Mouse (Mus musculus): ENCODE results near the gene Tctn1. TPM values are rescaled to one million over a fixed set of nuclear protein-coding genes. Genes with fewer than 3 reads are reported as not detected.

The Tctn1 gene
- polyA plus RNA-seq, 1 experiment from 2014 or later: 6.0 TPM

DNA sequence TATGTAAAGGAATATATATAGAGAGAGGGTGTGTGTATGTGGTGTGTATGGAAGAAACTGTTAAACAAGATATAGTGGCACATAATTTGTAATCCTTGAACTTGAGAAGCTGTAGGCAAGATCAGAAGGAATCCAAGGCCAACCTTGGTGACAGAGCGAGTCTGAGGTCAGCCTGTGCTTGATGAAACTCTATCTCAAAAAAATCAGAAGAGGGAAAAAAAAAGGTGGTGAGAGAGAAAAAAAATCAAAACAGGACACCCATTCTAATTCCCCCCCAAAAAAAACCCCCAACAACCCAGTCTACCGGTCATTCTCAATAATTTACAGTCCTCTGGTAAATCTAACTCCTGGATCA, 19.5 kb upstream of the Tctn1 start:
- Histone ChIP-seq H3K36me3 (peaks cover 21% of the 10 kb centered on the region), H3K4me3 (peak overlapping the region; percentile 89), H3K27me3 (ENCODE audit: insufficient read depth, poor library complexity, severe bottlenecking) (0 out of 2 replicates have a peak, but pooled peaks cover 10% of the 10 kb centered on the region), H3K9me3 (no peaks in the 10 kb centered on the region), H3K4me1 (replicated peaks) (peaks cover 24% of the 10 kb centered on the region), H3K27ac (peak overlapping the region; percentile 94; the same call in 1 of the 2 replicates)
- no peak for DNase-seq (ENCODE audit: low spot score)
- WGBS: 24% methylated on average over 2 of the region's 2 CpGs

DNA sequence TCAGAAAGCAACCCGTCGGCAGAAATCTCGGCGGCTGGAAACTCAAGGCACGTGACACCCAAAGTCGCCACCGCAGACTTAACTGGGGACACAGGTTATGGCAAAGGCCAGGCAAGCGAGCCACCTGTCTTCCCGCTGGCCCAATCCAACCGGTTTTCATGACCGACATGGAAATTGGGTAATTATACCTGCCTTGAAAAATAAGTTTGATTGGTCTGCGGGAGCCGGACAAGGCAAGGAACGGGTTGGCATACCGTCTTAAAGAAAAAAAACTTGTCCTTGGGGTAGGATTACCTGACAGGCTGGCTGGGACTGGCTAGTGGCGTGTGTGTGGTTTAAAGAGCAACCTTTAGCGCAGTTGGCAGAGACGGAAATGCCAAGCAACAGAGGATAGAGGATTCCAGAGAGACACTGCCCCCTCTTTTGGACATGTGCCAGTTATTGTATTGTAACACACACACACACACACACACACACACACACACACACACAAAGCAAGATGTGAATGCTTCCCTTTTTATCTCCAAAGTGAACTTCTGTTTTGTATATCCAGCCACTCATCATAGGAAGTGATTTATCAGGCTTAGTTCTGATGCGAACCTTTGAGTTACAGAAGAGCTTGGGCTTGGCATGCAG, 16.7 kb upstream of the Tctn1 start:
- H3K27ac ChIP-seq: no peak overlapping the region
- H3K4me1 ChIP-seq (replicated peaks): peaks cover 25% of the 10 kb centered on the region
- DNase-seq (ENCODE audit: low spot score): no peak

DNA sequence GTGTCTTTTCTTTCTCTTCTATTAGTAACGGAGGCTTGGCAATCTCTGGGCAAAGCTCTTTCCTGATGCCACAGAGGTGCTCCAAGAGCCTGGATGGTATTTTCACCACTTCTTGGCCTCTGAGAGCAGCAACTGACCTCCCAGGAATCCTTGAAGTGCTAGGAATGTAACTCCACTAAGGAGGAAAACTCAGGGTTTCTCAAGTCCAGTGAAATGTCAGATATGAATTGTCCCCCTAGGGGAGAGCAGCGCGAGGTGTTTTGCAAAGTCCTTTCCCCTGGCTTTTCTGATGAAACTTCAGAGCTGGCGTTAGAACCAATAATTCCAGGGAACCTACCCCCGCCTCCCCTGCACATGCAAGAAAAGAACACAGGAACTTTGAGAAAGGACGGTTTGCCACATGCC, 16.2 kb upstream of the Tctn1 start:
- Histone ChIP-seq H3K27ac (no peak overlapping the region), H3K4me3 (no peak overlapping the region), H3K27me3 (ENCODE audit: insufficient read depth, poor library complexity, severe bottlenecking) (0 out of 2 replicates have a peak, but pooled peaks cover 10% of the 10 kb centered on the region)

More for the DNA sequence above, 16.7 kb upstream of the Tctn1 start:
- Histone ChIP-seq H3K36me3 (no peaks in the 10 kb centered on the region), H3K27me3 (ENCODE audit: insufficient read depth, poor library complexity, severe bottlenecking) (0 out of 2 replicates have a peak, but pooled peaks cover 10% of the 10 kb centered on the region), H3K9me3 (no peaks in the 10 kb centered on the region), H3K4me3 (no peak overlapping the region)
- WGBS: 42% methylated on average over 19 of the region's 19 CpGs

DNA sequence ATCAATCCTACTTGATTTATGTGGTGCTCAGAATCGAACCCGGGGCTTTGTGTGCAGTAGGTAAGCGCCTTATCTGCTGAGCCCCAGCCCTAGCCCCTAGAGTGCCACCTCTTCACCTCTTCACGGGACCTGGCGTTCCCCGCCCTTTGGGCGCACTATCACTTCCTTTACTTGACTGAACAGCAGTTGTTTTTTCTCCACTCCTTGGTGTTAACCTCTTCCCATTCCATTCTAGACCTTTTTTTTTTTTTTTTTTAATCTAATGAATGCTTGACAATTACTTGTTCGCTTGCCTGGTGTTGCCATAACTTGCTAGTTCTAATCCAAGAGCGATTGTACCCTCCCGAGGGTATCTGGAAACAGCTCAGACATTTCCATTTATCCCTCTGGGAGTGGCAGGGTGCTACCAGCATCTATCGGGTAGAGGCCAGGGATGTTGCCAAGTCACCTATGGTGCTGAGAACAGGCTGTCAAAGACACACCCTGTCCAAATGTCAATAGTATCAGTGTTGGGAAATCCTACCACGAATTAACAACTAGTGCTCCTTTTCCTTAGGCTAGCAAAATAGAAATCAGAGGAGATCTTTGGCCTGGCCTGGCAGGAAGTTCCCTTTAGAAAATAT, 15.7 kb upstream of the Tctn1 start:
- 82% methylated on average over 12 of the region's 12 CpGs for WGBS
- Histone ChIP-seq H3K27ac (no peak overlapping the region), H3K9me3 (no peaks in the 10 kb centered on the region), H3K4me1 (replicated peaks) (peaks cover 17% of the 10 kb centered on the region), H3K27me3 (ENCODE audit: insufficient read depth, poor library complexity, severe bottlenecking) (0 out of 2 replicates have a peak, but pooled peaks cover 10% of the 10 kb centered on the region), H3K4me3 (no peak overlapping the region), H3K36me3 (no peaks in the 10 kb centered on the region)
- no peak for DNase-seq (ENCODE audit: low spot score)

More for the DNA sequence above, 16.2 kb upstream of the Tctn1 start:
- DNase-seq (ENCODE audit: low spot score): no peak
- no peaks in the 10 kb centered on the region for H3K9me3 ChIP-seq
- H3K36me3 ChIP-seq: no peaks in the 10 kb centered on the region
- H3K4me1 ChIP-seq (replicated peaks): peaks cover 20% of the 10 kb centered on the region
- WGBS: 52% methylated on average over 6 of the region's 6 CpGs

DNA sequence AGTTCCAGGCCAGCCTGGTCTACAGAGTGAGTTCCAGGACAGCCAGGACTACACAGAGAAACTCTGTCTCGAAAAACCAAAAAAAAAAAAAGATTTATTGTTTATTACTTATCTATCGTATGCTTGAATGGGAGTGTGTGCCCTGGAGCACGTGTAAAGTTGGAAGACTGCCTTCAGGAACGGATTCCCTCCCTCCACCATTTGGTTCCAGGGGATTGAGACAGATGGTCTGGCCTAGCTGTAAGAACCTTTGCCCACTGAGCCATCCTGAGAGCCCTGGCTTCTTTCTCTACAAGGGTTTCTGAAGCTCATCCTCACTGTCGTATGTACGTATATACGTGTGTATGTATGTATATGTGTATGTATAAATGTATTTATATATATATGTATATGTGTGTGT, 14.7 kb upstream of the Tctn1 start:
- Histone ChIP-seq H3K4me1 (replicated peaks) (peaks cover 20% of the 10 kb centered on the region), H3K27ac (no peak overlapping the region), H3K36me3 (no peaks in the 10 kb centered on the region), H3K27me3 (ENCODE audit: insufficient read depth, poor library complexity, severe bottlenecking) (0 out of 2 replicates have a peak, but pooled peaks cover 10% of the 10 kb centered on the region), H3K9me3 (no peaks in the 10 kb centered on the region), H3K4me3 (no peak overlapping the region)
- DNase-seq (ENCODE audit: low spot score): no peak
- WGBS: 85% methylated on average over 7 of the region's 7 CpGs

DNA sequence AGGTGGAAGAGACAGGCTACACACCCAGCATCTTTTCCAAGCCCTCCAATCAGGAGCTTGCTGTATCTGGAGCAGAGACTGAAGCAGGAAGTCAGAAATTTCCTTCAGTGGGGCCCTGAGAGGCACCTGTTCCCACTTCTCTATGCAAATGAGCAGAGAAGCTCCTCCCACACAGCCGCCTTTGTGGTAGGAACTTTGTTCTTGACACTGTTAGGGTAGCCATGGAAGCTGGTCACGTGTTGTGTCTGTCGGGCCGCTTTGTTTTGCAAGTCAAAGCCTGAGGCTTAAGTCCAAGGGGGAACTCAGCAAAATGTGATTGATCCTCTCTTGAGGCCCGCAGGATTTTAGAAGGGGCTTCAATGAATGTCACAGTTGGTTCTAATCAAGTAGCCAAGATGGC, 10.5 kb upstream of the Tctn1 start:
- Histone ChIP-seq H3K27ac (peak overlapping the region; percentile 2), H3K4me3 (no peak overlapping the region), H3K9me3 (no peaks in the 10 kb centered on the region), H3K36me3 (no peaks in the 10 kb centered on the region), H3K4me1 (replicated peaks) (peaks cover 13% of the 10 kb centered on the region), H3K27me3 (ENCODE audit: insufficient read depth, poor library complexity, severe bottlenecking) (no peaks in the 10 kb centered on the region)
- WGBS: 23% methylated on average over 5 of the region's 5 CpGs
- peak; percentile 31 for DNase-seq (ENCODE audit: low spot score)

DNA sequence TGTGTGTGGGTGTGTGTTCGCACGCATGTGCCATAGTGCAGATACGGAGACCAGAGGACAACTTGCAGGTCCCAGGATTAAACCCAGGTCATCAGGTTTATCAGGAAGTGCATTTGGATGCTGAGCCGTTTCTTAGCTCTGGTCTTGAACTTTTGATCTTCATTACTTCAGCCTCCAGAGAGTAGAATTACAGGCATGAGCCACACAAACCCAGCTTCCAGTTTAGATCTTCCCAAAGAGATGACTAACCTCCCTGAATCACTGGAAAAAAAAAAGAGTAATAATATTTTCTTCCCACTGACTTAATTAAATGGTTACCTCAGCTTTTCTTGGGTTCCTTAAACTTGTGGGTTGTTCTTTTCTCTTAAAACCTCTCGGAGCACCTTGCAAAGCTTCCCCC, 8.6 kb upstream of the Tctn1 start:
- Histone ChIP-seq H3K27me3 (ENCODE audit: insufficient read depth, poor library complexity, severe bottlenecking) (no peaks in the 10 kb centered on the region), H3K4me1 (replicated peaks) (peaks cover 13% of the 10 kb centered on the region), H3K9me3 (no peaks in the 10 kb centered on the region), H3K4me3 (no peak overlapping the region), H3K36me3 (no peaks in the 10 kb centered on the region), H3K27ac (no peak overlapping the region)
- WGBS: 85% methylated on average over 5 of the region's 5 CpGs
- DNase-seq (ENCODE audit: low spot score): no peak

DNA sequence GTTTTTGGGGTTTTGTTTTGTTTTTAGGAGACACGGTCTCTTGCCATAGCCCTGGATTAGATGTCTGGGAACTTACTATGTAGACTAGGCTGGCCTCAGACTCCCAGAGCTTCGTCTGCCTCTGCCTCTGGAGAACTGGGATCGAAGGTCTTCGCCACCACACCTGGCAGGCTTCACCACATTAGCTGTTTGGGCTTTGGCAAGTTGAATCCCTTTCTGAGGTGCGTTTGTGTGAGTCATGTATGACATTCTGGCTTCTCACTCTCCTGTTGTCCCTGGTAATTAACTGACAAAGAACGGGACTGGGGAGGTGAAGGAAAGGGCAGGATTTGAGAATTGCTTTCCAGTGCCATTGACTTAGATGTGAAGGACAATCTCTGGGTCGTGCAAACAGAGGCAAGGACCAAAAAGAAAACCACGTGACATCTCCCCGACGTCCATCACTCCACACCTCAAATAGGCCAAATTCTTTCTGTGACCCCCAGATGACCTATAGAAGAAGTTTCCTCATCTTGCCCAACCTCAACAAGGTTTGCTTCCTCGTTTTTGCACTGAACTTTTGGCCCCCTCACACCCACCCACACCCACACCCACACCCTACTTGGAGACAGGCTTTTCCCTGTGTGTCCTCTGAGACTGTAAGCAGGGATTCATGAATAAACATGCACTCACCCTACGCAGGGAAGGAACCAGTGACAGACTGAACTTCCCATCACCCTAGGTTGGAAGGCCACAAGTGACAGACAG, 4.8 kb upstream of the Tctn1 start:
- no peak overlapping the region for H3K27ac ChIP-seq
- WGBS: 73% methylated on average over 12 of the region's 12 CpGs
- no peak for DNase-seq (ENCODE audit: low spot score)

DNA sequence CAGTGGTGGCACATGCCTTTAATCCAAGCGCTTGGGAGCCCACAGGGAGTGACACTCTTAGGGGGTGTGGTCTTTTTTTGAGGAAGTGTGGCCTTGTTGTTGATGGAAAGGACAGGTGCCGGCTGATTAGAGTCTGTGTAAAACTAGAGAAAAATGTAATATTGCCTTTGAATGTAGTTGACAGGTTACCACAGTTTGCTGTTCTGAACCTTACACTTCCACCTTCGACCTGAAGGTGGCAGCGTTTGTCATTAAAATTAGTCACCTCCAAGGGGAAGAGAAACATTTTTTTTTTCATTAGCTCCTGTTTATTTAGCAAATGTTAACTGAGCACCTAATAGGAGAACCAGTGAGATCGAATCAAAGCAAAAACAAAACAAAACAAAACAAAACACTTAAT, 3.6 kb upstream of the Tctn1 start:
- 27% methylated on average over 5 of the region's 5 CpGs for WGBS
- Histone ChIP-seq H3K9me3 (no peaks in the 10 kb centered on the region), H3K27ac (no peak overlapping the region), H3K4me3 (no peak overlapping the region), H3K4me1 (replicated peaks) (peaks cover 11% of the 10 kb centered on the region), H3K36me3 (no peaks in the 10 kb centered on the region), H3K27me3 (ENCODE audit: insufficient read depth, poor library complexity, severe bottlenecking) (no peaks in the 10 kb centered on the region)
- peak; percentile 52 for DNase-seq (ENCODE audit: low spot score)

More for the DNA sequence above, 4.8 kb upstream of the Tctn1 start:
- H3K4me1 ChIP-seq (replicated peaks): no peaks in the 10 kb centered on the region; the same call in 1 of the 2 replicates
- no peaks in the 10 kb centered on the region for H3K9me3 ChIP-seq
- H3K4me3 ChIP-seq: no peak overlapping the region
- H3K27me3 ChIP-seq (ENCODE audit: insufficient read depth, poor library complexity, severe bottlenecking): no peaks in the 10 kb centered on the region
- H3K36me3 ChIP-seq: no peaks in the 10 kb centered on the region

DNA sequence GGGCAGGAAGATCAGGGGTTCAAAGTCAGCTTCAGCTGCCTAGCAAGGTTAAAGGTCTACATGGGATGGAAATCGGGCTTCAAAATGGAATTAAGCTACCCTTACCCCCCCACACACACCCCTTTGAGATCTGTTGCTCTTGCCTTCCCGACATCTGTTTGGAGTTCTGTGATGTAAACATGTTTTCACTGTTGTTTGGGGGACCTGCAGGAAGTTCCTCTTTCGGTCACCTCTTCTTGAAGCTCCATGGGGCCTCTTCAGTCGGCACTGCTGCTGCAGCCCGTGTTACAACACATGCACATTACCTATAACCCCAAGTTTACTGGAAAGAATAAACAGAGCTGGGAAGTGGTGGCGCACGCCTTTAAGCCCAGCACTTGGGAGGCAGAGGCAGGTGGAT, 2.9 kb upstream of the Tctn1 start:
- Histone ChIP-seq H3K4me1 (replicated peaks) (peaks cover 15% of the 10 kb centered on the region), H3K27ac (no peak overlapping the region), H3K9me3 (no peaks in the 10 kb centered on the region), H3K4me3 (no peak overlapping the region), H3K36me3 (no peaks in the 10 kb centered on the region), H3K27me3 (ENCODE audit: insufficient read depth, poor library complexity, severe bottlenecking) (no peaks in the 10 kb centered on the region)
- no peak for DNase-seq (ENCODE audit: low spot score)
- 80% methylated on average over 7 of the region's 7 CpGs for WGBS

DNA sequence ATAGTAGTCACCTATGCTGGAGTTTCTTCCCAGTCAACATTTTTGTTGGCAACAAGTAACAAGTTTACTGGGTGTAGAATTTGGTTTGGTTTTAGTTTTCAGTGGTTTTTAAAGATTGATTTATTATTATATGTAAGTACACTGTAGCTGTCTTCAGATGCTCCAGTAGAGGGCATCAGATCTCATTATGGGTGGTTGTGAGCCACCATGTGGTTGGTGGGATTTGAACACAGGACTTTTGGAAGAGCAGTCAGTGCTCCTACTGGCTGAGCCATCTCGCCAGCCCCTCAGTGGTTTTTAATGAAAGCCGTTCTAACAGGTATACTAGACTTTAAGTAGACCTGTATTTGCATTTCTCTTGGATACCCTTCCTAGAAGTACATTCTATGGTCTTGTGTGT, 1.7 kb upstream of the Tctn1 start:
- Histone ChIP-seq H3K36me3 (peaks cover 5% of the 10 kb centered on the region; the same call in 1 of the 2 replicates), H3K9me3 (no peaks in the 10 kb centered on the region), H3K4me1 (replicated peaks) (peaks cover 27% of the 10 kb centered on the region), H3K27ac (no peak overlapping the region), H3K27me3 (ENCODE audit: insufficient read depth, poor library complexity, severe bottlenecking) (no peaks in the 10 kb centered on the region), H3K4me3 (no peak overlapping the region)
- WGBS: 90% methylated on average over 2 of the region's 2 CpGs
- no peak for DNase-seq (ENCODE audit: low spot score)

DNA sequence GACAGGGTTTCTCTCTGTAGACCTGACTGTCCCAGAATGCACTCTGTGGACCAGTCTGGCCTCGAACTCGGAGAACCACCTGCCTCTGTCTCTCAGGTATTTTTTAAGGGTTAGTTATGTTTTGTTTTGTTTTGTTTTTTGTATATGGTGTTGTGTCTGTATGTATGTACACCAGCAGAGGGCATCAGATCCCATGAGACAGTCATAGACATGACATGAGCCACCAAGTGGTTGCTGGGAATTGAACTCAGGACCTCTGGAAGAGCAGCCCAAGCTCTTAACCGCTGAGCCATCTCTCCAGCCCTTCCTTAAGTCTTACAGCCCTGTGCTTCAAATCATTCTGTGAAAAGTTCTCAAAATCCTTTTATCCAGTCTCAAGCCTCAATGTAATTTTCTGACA, 927 bp upstream of the Tctn1 start:
- peaks cover 12% of the 10 kb centered on the region for H3K36me3 ChIP-seq
- no peak overlapping the region for H3K27ac ChIP-seq
- peaks cover 33% of the 10 kb centered on the region for H3K4me1 ChIP-seq (replicated peaks)
- H3K27me3 ChIP-seq (ENCODE audit: insufficient read depth, poor library complexity, severe bottlenecking): no peaks in the 10 kb centered on the region
- H3K9me3 ChIP-seq: no peaks in the 10 kb centered on the region
- WGBS: 72% methylated on average over 3 of the region's 3 CpGs
- no peak overlapping the region for H3K4me3 ChIP-seq
- no peak for DNase-seq (ENCODE audit: low spot score)

DNA sequence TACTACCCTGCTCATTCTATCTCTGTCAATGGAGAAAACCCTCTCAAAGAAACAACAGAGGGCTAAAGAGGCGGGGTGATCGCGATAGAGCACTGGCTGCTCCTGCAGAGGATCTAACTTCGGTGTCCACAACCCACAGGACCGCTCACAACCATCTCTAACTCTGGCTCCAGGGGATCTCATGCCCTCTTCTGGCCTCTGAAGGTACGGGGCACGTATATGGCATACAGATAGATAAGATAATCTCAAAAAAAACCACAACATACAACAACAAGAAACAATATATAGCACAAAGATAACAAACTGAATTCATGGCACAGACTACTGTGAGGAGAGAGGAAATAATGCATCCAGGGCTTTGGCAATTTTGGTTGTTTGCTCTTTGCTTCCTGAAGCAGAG, 2.2 kb downstream of the Tctn1 start:
- no peak for DNase-seq (ENCODE audit: low spot score)
- Histone ChIP-seq H3K27me3 (ENCODE audit: insufficient read depth, poor library complexity, severe bottlenecking) (no peaks in the 10 kb centered on the region), H3K9me3 (no peaks in the 10 kb centered on the region), H3K27ac (no peak overlapping the region), H3K4me1 (replicated peaks) (peaks cover 33% of the 10 kb centered on the region), H3K36me3 (peaks cover 43% of the 10 kb centered on the region), H3K4me3 (no peak overlapping the region)
- 54% methylated on average over 7 of the region's 7 CpGs for WGBS

Measured in hindbrain, embryonic 10.5 days (tissue).